Mouse (Mus musculus): ENCODE measurements around the gene Sox6. TPM values are rescaled to one million over a fixed set of nuclear protein-coding genes. Genes with fewer than 3 reads are reported as not detected.

Gene Sox6
- total and polyA plus RNA-seq, 2 experiments from 2014 or later, result 33.7 to 39.8 TPM

GRCm38 (mm10) chr7:115463367-115463766 is 575.2 kb downstream of the Sox6 start:
- 75% methylated on average over 2 of the region's 2 CpGs for WGBS
- ATAC-seq, result no peak

DNA sequence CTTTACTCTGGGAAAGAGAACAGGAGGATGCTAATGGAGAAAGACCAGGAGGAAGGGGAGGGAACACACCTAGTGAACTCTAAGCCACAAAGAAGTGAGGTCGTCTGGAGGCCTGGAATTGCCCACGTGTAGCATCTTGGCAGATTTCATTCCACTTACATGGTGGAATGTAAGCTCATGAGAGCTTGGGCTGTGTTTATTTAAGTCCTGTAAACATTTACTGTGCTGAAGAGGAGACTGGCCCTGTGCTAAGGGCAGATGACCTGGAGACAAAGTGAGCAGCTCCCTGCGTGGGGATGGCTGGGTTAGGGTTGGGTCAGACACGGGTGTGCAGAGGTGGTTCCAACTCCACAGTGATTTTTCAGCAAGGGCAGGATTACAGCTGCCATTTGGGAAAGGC is 576.3 kb downstream of the Sox6 start:
- Histone ChIP-seq H3K36me3 (ENCODE audit: insufficient read depth, low read length) (no peaks in the 10 kb centered on the region), H3K4me1 (ENCODE audit: insufficient read depth, low read length) (no peaks in the 10 kb centered on the region), H3K27me3 (ENCODE audit: insufficient read depth, low read length) (no peaks in the 10 kb centered on the region), H3K9ac (replicated peaks; ENCODE audit: low read length) (no peak overlapping the region), H3K27ac (no peak overlapping the region), H3K4me2 (ENCODE audit: low read depth, low read length) (no peak overlapping the region), H3K9me3 (ENCODE audit: low read length) (no peaks in the 10 kb centered on the region), H3K4me3 (ENCODE audit: low read length) (no peak overlapping the region)
- ATAC-seq (no peak), DNase-seq (ENCODE audit: low spot score) (no peak)
- WGBS, result 78% methylated on average over 4 of the region's 4 CpGs
- no peak for TF ChIP-seq CTCF (IDR thresholded peaks at IDR 0.05; ENCODE audit: low read depth)

More at GRCm38 (mm10) chr7:115463367-115463766, 575.2 kb downstream of the Sox6 start:
- H3K4me3 ChIP-seq (ENCODE audit: low read length), result no peak overlapping the region
- DNase-seq (ENCODE audit: low spot score), result no peak
- no peak overlapping the region for H3K4me2 ChIP-seq (ENCODE audit: low read depth, low read length)
- no peak overlapping the region for H3K9ac ChIP-seq (replicated peaks; ENCODE audit: low read length)
- no peaks in the 10 kb centered on the region for H3K36me3 ChIP-seq (ENCODE audit: insufficient read depth, low read length)
- no peak for TF ChIP-seq CTCF (IDR thresholded peaks at IDR 0.05; ENCODE audit: low read depth)
- H3K27me3 ChIP-seq (ENCODE audit: insufficient read depth, low read length), result no peaks in the 10 kb centered on the region
- no peaks in the 10 kb centered on the region for H3K4me1 ChIP-seq (ENCODE audit: insufficient read depth, low read length)
- no peaks in the 10 kb centered on the region for H3K9me3 ChIP-seq (ENCODE audit: low read length)
- H3K27ac ChIP-seq, result no peak overlapping the region

DNA sequence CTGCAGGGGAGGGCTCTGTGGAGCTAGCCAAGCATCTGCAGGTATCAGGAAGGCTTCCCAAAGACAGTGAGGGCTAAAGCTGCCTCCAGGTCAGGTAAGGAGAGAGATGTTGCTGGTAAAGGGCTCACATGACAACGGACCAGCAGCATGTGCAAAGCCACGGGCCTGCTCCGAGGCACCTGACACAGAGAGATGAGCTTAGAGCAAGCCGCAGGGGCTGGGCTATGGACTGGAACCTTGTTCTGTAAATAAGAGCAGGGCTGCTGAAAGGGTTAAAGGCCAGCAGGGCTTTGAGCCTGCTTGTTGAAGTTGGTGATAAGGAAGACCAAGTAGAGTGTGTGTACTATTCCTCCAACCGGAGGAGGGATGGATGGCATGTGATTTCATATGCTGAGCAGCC is 583.6 kb downstream of the Sox6 start:
- DNase-seq (ENCODE audit: low spot score) (no peak), ATAC-seq (no peak)
- H3K9ac ChIP-seq (replicated peaks; ENCODE audit: low read length), result no peak overlapping the region
- no peaks in the 10 kb centered on the region for H3K36me3 ChIP-seq (ENCODE audit: insufficient read depth, low read length)
- no peaks in the 10 kb centered on the region for H3K27me3 ChIP-seq (ENCODE audit: insufficient read depth, low read length)
- WGBS, result 90% methylated on average over 5 of the region's 5 CpGs
- no peak overlapping the region for H3K4me3 ChIP-seq (ENCODE audit: low read length)
- H3K9me3 ChIP-seq (ENCODE audit: low read length), result no peaks in the 10 kb centered on the region
- H3K4me2 ChIP-seq (ENCODE audit: low read depth, low read length), result no peak overlapping the region
- 0 out of 2 replicates have a peak, but pooled peaks cover 6% of the 10 kb centered on the region for H3K4me1 ChIP-seq (ENCODE audit: insufficient read depth, low read length)
- TF ChIP-seq CTCF (IDR thresholded peaks at IDR 0.05; ENCODE audit: low read depth), result no peak
- H3K27ac ChIP-seq, result no peak overlapping the region

DNA sequence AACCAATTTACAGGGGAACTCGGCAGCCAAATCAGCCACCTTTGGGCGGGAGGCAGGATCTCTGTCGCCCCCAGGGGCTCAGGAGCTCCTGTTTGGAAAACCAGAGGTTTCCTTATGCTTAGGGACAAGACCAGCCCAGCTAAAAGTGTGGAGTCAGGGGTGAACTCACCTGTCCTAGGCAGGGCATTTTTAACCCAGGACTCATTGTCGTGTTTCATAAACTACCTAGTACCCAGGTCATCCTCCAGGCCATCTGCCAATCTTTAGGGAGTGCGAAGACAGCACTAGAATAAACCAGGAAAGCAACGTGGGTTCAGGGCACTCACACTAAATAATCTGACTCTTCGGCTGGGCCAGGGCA is 584.9 kb downstream of the Sox6 start:
- DNase-seq (ENCODE audit: low spot score) (no peak), ATAC-seq (no peak)
- Histone ChIP-seq H3K27me3 (ENCODE audit: insufficient read depth, low read length) (no peaks in the 10 kb centered on the region), H3K4me1 (ENCODE audit: insufficient read depth, low read length) (0 out of 2 replicates have a peak, but pooled peaks cover 6% of the 10 kb centered on the region), H3K9ac (replicated peaks; ENCODE audit: low read length) (no peak overlapping the region), H3K27ac (no peak overlapping the region), H3K9me3 (ENCODE audit: low read length) (no peaks in the 10 kb centered on the region), H3K36me3 (ENCODE audit: insufficient read depth, low read length) (no peaks in the 10 kb centered on the region), H3K4me2 (ENCODE audit: low read depth, low read length) (peak overlapping the region; percentile 2; the same call in 1 of the 2 replicates), H3K4me3 (ENCODE audit: low read length) (no peak overlapping the region)
- TF ChIP-seq CTCF (IDR thresholded peaks at IDR 0.05; ENCODE audit: low read depth), result no peak
- 65% methylated on average over 7 of the region's 7 CpGs for WGBS

DNA sequence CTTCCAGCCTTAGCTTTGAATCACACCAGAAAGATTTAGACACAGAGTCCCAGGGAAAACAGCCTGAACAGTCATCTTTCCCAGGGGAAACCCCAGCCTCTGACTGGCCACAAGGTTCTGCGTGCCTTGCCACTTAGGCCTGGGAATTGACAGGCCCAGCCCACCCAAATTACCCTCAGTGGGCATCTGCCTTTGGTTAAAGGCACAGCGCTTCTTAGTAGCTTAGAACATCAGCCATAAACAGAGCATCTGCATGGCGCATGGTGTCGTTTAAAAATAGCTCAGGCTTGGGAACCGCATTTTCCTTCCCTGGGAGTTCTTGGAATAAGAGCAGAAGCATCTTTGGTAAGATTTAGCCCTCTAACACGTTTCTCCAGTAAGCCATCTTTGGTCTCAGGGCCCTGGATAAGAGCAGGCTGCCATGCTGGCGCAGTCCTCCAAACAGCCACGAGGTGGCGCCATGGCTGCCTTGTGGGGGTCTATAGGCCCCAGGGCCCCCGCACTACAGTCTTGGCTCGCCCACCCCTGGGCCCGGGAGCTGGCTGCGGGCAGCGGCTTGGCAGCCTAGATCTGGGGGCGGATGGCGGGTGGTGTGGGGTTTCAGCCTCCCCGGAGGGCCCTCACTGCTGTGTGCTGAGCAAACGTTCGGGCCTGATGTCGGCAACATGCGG is 585.4 kb downstream of the Sox6 start:
- peak; percentile 72 for TF ChIP-seq CTCF (IDR thresholded peaks at IDR 0.05; ENCODE audit: low read depth)
- ATAC-seq, result peak; percentile 56; the same call in 1 of the 2 replicates
- Histone ChIP-seq H3K36me3 (ENCODE audit: insufficient read depth, low read length) (no peaks in the 10 kb centered on the region), H3K9ac (replicated peaks; ENCODE audit: low read length) (no peak overlapping the region), H3K9me3 (ENCODE audit: low read length) (no peaks in the 10 kb centered on the region), H3K4me2 (ENCODE audit: low read depth, low read length) (peak overlapping the region; percentile 2; the same call in 1 of the 2 replicates), H3K4me3 (ENCODE audit: low read length) (no peak overlapping the region), H3K4me1 (ENCODE audit: insufficient read depth, low read length) (0 out of 2 replicates have a peak, but pooled peaks cover 6% of the 10 kb centered on the region), H3K27me3 (ENCODE audit: insufficient read depth, low read length) (no peaks in the 10 kb centered on the region), H3K27ac (no peak overlapping the region)
- 30% methylated on average over 21 of the region's 21 CpGs for WGBS
- DNase-seq (ENCODE audit: low spot score), result peak; percentile 62

DNA sequence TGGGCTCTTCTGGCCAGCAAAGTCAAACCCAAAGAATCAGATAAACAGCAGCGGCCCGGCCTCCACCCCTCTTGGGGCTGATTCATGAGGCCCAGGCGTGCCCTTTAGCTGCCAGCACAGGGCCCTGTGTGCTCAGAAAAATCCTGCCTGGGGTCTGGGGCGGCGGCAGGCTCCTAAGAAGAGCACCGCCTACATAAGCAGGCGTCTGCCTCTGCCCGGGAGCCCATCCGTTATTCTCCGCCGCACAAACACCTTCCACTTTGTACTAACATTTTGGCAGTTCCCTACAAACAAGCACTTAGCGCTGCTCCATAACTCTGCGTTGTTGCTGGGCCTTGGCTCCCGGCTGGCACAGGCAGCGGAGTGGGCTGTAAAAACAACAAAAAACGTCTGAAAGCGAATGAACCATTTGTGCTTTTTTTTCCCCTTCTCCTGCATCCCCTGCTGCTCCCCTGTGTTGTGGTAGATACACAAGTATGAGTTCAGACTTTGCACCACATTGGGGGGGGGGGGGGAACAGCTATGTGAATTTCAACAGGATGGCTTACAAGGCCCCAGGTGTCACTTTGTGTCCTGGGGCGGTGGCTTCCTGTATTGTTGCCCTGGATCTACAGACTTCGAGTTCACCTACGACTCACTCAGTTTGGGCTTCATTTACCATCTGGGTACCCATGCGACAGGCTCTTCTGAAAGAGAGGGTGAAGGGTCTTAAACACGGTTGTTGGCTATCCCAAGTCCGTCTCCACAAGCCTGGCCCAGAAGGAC is 588.0 kb downstream of the Sox6 start:
- DNase-seq (ENCODE audit: low spot score) (peak; percentile 40), ATAC-seq (no peak)
- H3K27ac ChIP-seq, result peak overlapping the region; percentile 15; the same call in 1 of the 2 replicates
- H3K4me1 ChIP-seq (ENCODE audit: insufficient read depth, low read length), result 0 out of 2 replicates have a peak, but pooled peaks cover 6% of the 10 kb centered on the region
- no peaks in the 10 kb centered on the region for H3K36me3 ChIP-seq (ENCODE audit: insufficient read depth, low read length)
- no peak for TF ChIP-seq CTCF (IDR thresholded peaks at IDR 0.05; ENCODE audit: low read depth)
- H3K4me3 ChIP-seq (ENCODE audit: low read length), result no peak overlapping the region
- no peak overlapping the region for H3K4me2 ChIP-seq (ENCODE audit: low read depth, low read length)
- H3K27me3 ChIP-seq (ENCODE audit: insufficient read depth, low read length), result no peaks in the 10 kb centered on the region
- no peaks in the 10 kb centered on the region for H3K9me3 ChIP-seq (ENCODE audit: low read length)
- WGBS, result 36% methylated on average over 23 of the region's 23 CpGs
- H3K9ac ChIP-seq (replicated peaks; ENCODE audit: low read length), result no peak overlapping the region
